Mouse (Mus musculus): ENCODE measurements around the gene AW011738.

DNA sequence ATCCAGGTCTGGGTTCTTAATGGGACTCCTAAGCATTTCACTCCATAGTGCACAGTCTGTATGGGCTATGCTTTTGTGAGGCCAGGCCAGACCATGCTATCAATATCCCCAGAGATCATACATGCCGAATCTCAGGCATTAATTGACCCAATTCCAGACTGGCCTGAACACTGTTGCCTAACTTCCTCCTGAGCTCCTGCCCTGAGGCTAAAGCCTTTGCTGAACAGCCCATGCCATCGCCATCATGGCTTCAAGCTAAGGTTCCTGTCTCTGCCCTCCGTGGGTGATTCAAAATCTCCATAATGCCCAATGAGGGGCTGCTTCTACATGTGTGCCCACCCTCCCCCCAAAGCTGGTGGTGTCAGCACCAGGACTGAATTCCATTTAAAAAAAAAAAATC, 49.5 kb downstream of the AW011738 start:
- no peak for TF ChIP-seq CTCF (IDR thresholded peaks at IDR 0.05; ENCODE audit: low read depth, low read length)
- TF ChIP-seq GATA2 (IDR thresholded peaks at IDR 0.05; ENCODE audit: borderline replicate concordance, low read depth, low read length), result no peak
- TF ChIP-seq POLR2AphosphoS5 (IDR thresholded peaks at IDR 0.05; ENCODE audit: insufficient replicate concordance, low read depth, low read length), result no peak
- no peak for TF ChIP-seq TAL1 (conservative IDR thresholded peaks at IDR 0.05; ENCODE audit: low read depth, low read length)
